Mouse (Mus musculus) E14TG2a.4 (cell line): Measurements from ENCODE around the gene Gm1604a.
"Not testable (repeated sequence)": the region's sequence is repeated elsewhere in the genome, so short reads cannot be mapped to it uniquely, and the experiment has no call there.

Source experiments
- CTCF ChIP-seq: conservative IDR thresholded peaks from 2 replicates; pipeline ENCODE4 v1.5.1; 2014; ENCODE audit warnings: low read length
- NANOG ChIP-seq: IDR thresholded peaks from 2 replicates; pipeline ENCODE4 v1.6.1; 2014; ENCODE audit warnings: borderline replicate concordance, low read length, mixed read lengths

DNA sequence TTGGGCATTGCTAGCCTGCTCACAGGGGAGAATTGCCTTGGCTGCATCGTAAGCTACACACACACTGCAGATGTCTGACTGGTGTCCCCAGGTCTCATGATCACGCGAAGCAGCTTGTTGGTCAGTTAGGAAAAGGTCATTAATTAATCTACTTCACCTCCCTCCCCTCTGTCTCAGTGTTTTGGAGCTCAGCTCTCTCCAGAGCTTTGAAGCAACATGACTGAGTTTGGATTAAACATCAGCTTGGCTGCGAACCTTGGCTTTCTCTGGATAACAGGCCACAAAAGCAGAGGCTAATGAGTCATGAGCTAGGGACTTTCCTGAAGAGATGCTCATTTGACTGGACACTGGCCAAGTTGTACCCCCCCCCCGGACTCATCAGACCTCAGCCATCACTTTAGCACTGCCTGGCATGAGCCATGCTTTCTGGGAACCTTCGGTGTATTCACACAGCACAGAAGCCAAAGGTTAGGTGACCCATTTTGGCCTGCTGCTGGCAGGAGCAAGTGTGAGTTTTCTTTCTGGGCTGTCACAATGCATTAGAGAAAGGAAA lies 5.3 kb downstream of the Gm1604a start:
- not testable (repeated sequence) for TF ChIP-seq CTCF, NANOG
